Mouse (Mus musculus): ENCODE data around the gene Akap1. TPM values are rescaled to one million over a fixed set of nuclear protein-coding genes. Genes with fewer than 3 reads are reported as not detected.

Gene Akap1
- total RNA-seq, 4 experiments from 2014 or later: 41.6 to 46.5 (median 43.0) TPM

- DNase-seq (ENCODE audit: low spot score in 2 of 2): no peak
These were observed 74.5 kb downstream of the Akap1 start for GRCm38 (mm10) chr11:88789893-88790292.

GRCm38 (mm10) chr11:88786816-88787215 is 77.6 kb downstream of the Akap1 start:
- no peak for DNase-seq (ENCODE audit: low spot score in 2 of 2)

- DNase-seq (ENCODE audit: low spot score in 2 of 2): no peak
These were observed 80.9 kb downstream of the Akap1 start for GRCm38 (mm10) chr11:88783525-88783924.

DNA sequence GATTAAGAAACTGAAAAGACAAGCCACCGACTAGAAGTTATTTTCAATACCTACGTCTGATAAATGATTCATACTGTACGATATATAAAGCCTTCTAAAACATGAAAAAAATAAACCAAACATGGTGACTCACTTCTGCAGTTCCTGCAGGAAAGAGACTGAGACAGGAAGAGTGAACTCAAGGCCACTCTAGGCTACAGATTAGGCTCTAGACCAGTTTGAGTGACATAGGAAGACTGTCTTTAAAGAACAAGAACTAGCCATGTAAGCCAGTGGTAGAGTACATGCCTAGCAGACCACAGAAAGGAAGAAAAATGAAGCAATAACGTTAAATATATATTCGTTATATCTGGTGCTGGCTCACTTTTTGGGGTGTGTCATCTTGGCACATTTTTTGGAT is 81.9 kb downstream of the Akap1 start:
- DNase-seq (ENCODE audit: low spot score in 2 of 2): no peak

Other genes starting within 250 kb of the Akap1 start
- 100 to 1,000 TPM; 129 to 155 (median 139) TPM for gene Msi2, start 146.1 kb downstream of the Akap1 start, total RNA-seq (2022)
- 10 to 100 TPM; 18.7 to 25.9 (median 22.0) TPM for gene Scpep1, start 90.9 kb upstream of the Akap1 start, total RNA-seq (2022)
- not detected for gene Elobl, start 102.3 kb upstream of the Akap1 start, total RNA-seq (2022)
- gene Coil, start 105.7 kb upstream of the Akap1 start, total RNA-seq (2022): 10 to 100 TPM; 20.2 to 21.6 (median 21.0) TPM
- gene Trim25, start 134.8 kb upstream of the Akap1 start, total RNA-seq (2022): 1 to 10 TPM; 4.6 to 6.3 (median 5.7) TPM
- gene Dgke, start 202.3 kb upstream of the Akap1 start, total RNA-seq (2022): 10 to 100 TPM; 50.3 to 60.2 (median 53.3) TPM
- gene Gm525, start 209.3 kb upstream of the Akap1 start, total RNA-seq (2022): not detected